Mouse (Mus musculus) heart, embryonic 13.5 days (tissue): ENCODE data around the gene Sh2b2. TPM values are rescaled to one million over a fixed set of nuclear protein-coding genes. Genes with fewer than 3 reads are reported as not detected.

Experiments
- polyA plus RNA-seq: library from polyadenylated mRNA; unstranded; fragments of >200 nt; fragmentation: Nextera tagmentation; extraction: Ambion mirVana; gene quantifications from 2 replicates; pipeline ENCODE4 v1.2.1, GENCODE M21; 2015

Gene Sh2b2
- polyA plus RNA-seq, 1 experiment from 2014 or later: 1.7 TPM

Other genes starting within 250 kb of the Sh2b2 start
- gene Upk3b, start 208.1 kb downstream of the Sh2b2 start, polyA plus RNA-seq: 41.2 and 54.6 TPM in 2 replicates
- gene Upk3bl, start 192.1 kb downstream of the Sh2b2 start, polyA plus RNA-seq: 0.13 and 0.43 TPM in 2 replicates
- gene Rasa4, start 162.6 kb downstream of the Sh2b2 start, polyA plus RNA-seq: 1.6 TPM in 2 replicates
- 139 and 175 TPM in 2 replicates for gene Polr2j, start 129.9 kb downstream of the Sh2b2 start, polyA plus RNA-seq
- gene Lrwd1, start 110.5 kb downstream of the Sh2b2 start, polyA plus RNA-seq: 18.1 and 19.6 TPM in 2 replicates
- gene Alkbh4, start 110.4 kb downstream of the Sh2b2 start, polyA plus RNA-seq: 13.1 and 13.9 TPM in 2 replicates
- gene Orai2, start 75.8 kb downstream of the Sh2b2 start, polyA plus RNA-seq: 2.0 and 2.7 TPM in 2 replicates
- gene Prkrip1, start 47.6 kb downstream of the Sh2b2 start, polyA plus RNA-seq: 35.1 and 43.4 TPM in 2 replicates